Mouse (Mus musculus): ENCODE measurements at regions not wholly inside any gene's neighbourhood (a gene's known extent, or its start where the extent isn't known, plus 50 kb on each side); places are given as distances from the start of the nearest gene placed in this dataset.

DNA sequence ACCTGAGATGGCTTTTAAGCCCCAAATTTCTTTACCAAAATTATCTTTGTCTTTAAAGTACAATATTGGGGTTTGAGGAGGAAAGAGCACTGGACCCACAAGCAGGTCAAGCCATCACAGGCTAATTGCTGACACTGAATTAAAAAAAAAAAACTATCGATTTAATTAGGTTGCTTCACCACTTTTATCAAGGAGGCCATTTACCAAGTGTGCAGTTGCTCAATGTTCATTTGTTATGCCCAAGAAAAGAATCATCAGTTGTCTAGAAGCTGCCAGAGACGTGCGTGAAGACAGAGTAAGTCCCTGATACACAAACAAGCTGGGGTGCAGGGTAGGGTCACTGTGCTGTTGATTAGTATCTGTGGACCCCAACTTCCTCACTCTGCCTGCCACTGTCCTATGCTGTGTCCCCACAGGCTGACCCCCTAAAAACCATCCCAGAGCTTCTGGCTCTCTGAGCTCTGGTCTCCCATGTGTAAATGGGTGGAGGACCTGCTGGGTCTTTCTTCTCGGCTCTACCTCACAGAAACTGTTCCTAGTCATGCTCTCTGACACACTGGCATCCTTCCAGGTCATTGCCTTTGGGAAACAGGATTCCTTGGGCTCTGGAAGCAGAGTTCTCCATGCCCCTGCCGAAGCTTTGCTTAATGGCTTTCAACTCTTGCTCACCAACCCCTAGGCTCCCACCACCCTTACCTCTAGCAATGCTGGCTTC lies 116.8 kb downstream of the Dyrk2 start:
- 87% methylated on average over 5 of the region's 5 CpGs for WGBS
- DNase-seq (ENCODE audit: low read depth in 1 of 2, low spot score in 2 of 2), result no peak

DNA sequence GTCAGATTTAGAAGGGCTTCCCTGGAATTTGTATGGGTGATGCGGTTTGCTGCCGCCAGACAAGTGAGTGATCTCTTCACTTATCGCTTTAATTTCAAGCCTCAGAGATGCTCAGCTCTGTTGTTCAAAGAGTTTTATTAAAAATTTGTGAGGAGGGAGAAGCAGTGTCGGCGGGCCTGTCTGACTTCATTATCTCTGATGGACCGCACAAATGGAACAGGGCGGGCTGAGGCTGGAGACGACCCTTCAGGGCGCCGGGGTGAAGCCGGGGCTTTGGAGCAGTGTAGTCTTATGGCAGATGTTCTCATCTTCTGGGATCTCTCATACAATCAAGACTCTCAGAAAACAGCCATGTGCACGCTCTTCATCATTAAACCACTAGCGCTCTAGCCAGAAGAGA lies 115.2 kb downstream of the Dyrk2 start:
- WGBS, result 97% methylated on average over 13 of the region's 13 CpGs
- TF ChIP-seq POLR2A (IDR thresholded peaks at IDR 0.05; ENCODE audit: low read depth, low read length) (no peak), CTCF (IDR thresholded peaks at IDR 0.05; ENCODE audit: extremely low read depth, insufficient read depth, insufficient read length, insufficient replicate concordance) (no peak)
- no peak for DNase-seq (ENCODE audit: low read depth in 1 of 2, low spot score in 2 of 2)

More for the DNA sequence above, 116.8 kb downstream of the Dyrk2 start:
- Histone ChIP-seq H3K4me3 (ENCODE audit: extremely low read depth, insufficient read depth, insufficient read length) (no peak overlapping the region), H3K27me3 (ENCODE audit: control insufficient read depth, insufficient read depth, low read length) (no peaks in the 10 kb centered on the region), H3K4me1 (ENCODE audit: control insufficient read depth, insufficient read depth, insufficient read length) (peaks cover 2% of the 10 kb centered on the region; the same call in 1 of the 2 replicates), H3K27ac (ENCODE audit: insufficient read depth, low read length) (no peak overlapping the region), H3K36me3 (ENCODE audit: control insufficient read depth, insufficient read depth, low read length) (no peaks in the 10 kb centered on the region)
- TF ChIP-seq CTCF (IDR thresholded peaks at IDR 0.05; ENCODE audit: extremely low read depth, insufficient read depth, insufficient read length, insufficient replicate concordance) (no peak), POLR2A (IDR thresholded peaks at IDR 0.05; ENCODE audit: low read depth, low read length) (no peak)

DNA sequence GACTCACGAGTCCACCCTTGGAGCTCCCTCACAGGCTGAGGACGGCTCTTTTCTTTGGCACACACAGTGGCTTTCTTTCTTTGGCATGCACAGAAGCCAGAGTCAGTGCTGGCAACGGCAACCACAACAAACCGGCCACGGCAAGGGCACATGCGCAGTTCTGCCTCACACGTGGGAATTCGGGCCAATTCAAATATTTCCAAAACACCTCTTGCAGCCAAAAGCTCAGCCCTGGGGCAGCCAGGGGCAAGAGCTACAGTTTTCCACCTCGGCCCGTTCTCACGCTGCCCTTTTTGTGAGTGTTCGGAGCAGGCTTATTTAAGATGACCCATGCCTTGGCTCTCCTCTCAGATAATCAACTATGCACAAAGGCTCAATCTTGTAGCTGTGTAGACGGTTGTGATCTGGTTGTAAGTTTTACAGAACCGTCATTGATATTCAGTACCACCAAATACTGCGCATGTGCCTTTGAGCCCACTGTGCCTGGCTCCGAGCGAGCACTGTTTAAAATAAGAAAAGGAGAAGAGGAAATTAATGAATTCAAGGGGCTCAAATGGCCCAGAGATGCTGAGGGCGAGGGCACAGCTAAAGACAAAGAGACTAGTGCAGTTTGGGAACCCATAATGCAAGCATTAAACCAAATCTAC lies 111.1 kb downstream of the Dyrk2 start:
- DNase-seq (ENCODE audit: low read depth in 1 of 2, low spot score in 2 of 2), result no peak

More for the DNA sequence above, 115.2 kb downstream of the Dyrk2 start:
- Histone ChIP-seq H3K27ac (ENCODE audit: insufficient read depth, low read length) (no peak overlapping the region), H3K4me3 (ENCODE audit: extremely low read depth, insufficient read depth, insufficient read length) (no peak overlapping the region), H3K4me1 (ENCODE audit: control insufficient read depth, insufficient read depth, insufficient read length) (peaks cover 2% of the 10 kb centered on the region; the same call in 1 of the 2 replicates), H3K36me3 (ENCODE audit: control insufficient read depth, insufficient read depth, low read length) (no peaks in the 10 kb centered on the region), H3K27me3 (ENCODE audit: control insufficient read depth, insufficient read depth, low read length) (no peaks in the 10 kb centered on the region)

DNA sequence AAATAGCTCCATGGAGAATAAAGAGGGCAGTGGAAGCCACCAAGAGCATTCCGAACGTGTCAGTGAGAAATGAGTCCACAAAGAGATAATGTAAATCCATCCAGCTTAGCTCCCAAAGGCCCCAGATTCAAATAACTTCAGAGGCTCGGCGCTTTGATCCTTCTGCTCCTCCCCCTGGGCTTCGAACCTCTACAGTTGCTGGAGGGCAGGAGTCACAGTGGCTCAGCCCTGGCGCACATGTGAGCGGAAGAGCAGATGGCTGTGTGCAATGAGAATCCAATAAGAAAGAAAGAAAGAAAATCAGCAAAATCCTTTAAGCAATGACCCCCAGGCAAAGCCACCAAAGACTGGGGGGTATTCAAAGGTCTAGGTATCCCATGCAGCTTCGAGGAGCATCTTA lies 109.6 kb downstream of the Dyrk2 start:
- Histone ChIP-seq H3K27ac (ENCODE audit: insufficient read depth, low read length) (no peak overlapping the region), H3K4me1 (ENCODE audit: control insufficient read depth, insufficient read depth, insufficient read length) (peaks cover 2% of the 10 kb centered on the region; the same call in 1 of the 2 replicates), H3K4me3 (ENCODE audit: extremely low read depth, insufficient read depth, insufficient read length) (no peak overlapping the region), H3K27me3 (ENCODE audit: control insufficient read depth, insufficient read depth, low read length) (no peaks in the 10 kb centered on the region), H3K36me3 (ENCODE audit: control insufficient read depth, insufficient read depth, low read length) (no peaks in the 10 kb centered on the region)
- TF ChIP-seq CTCF (IDR thresholded peaks at IDR 0.05; ENCODE audit: extremely low read depth, insufficient read depth, insufficient read length, insufficient replicate concordance) (no peak), POLR2A (IDR thresholded peaks at IDR 0.05; ENCODE audit: low read depth, low read length) (no peak)
- DNase-seq (ENCODE audit: low read depth in 1 of 2, low spot score in 2 of 2), result no peak
- 94% methylated on average over 8 of the region's 8 CpGs for WGBS

More for the DNA sequence above, 111.1 kb downstream of the Dyrk2 start:
- WGBS, result 79% methylated on average over 18 of the region's 18 CpGs
- TF ChIP-seq POLR2A (IDR thresholded peaks at IDR 0.05; ENCODE audit: low read depth, low read length), result no peak
- TF ChIP-seq CTCF (IDR thresholded peaks at IDR 0.05; ENCODE audit: extremely low read depth, insufficient read depth, insufficient read length, insufficient replicate concordance), result no peak
- Histone ChIP-seq H3K27ac (ENCODE audit: insufficient read depth, low read length) (no peak overlapping the region), H3K4me3 (ENCODE audit: extremely low read depth, insufficient read depth, insufficient read length) (no peak overlapping the region), H3K36me3 (ENCODE audit: control insufficient read depth, insufficient read depth, low read length) (no peaks in the 10 kb centered on the region), H3K4me1 (ENCODE audit: control insufficient read depth, insufficient read depth, insufficient read length) (no peaks in the 10 kb centered on the region), H3K27me3 (ENCODE audit: control insufficient read depth, insufficient read depth, low read length) (no peaks in the 10 kb centered on the region)

DNA sequence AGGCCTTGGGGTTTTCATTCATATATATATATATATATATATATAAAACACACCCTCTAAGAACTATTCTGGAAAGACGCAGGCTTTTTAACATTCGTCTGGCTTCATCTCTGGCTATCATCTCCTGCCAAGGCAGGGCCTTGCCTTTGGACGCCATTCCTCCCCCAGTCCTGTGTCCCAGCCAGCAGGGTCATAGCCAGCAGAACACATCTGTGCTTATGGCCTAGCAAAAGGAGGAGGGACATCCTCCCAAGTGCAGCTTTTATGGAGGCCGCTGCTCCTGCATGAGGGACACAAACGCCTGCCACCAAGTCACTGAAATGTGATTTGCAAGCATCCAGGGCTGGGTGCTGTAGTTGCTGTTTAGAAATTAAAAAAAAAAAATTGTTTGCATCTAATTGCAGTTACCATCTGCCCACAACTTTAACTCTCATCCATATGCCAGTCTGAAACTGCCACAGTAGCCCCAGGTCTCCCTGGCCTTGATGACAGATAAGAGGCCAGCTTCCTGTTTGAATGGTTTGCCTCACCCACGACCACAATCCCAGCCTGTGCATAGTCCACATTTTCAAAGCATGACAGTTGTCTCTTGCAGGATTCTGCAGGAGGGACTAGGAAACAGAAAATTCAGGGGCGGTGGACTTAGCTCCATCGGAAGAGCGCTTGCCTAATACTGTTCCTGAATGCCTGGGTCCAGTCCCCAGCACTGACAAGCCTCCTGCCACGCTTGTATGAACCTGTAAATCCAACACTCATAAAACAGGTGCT lies 108.7 kb downstream of the Dyrk2 start:
- no peak for DNase-seq (ENCODE audit: low read depth in 1 of 2, low spot score in 2 of 2)
- no peaks in the 10 kb centered on the region for H3K27me3 ChIP-seq (ENCODE audit: control insufficient read depth, insufficient read depth, low read length)
- H3K27ac ChIP-seq (ENCODE audit: insufficient read depth, low read length), result no peak overlapping the region
- no peak for TF ChIP-seq CTCF (IDR thresholded peaks at IDR 0.05; ENCODE audit: extremely low read depth, insufficient read depth, insufficient read length, insufficient replicate concordance)
- no peak for TF ChIP-seq POLR2A (IDR thresholded peaks at IDR 0.05; ENCODE audit: low read depth, low read length)
- H3K36me3 ChIP-seq (ENCODE audit: control insufficient read depth, insufficient read depth, low read length), result no peaks in the 10 kb centered on the region
- peaks cover 6% of the 10 kb centered on the region; the same call in 1 of the 2 replicates for H3K4me1 ChIP-seq (ENCODE audit: control insufficient read depth, insufficient read depth, insufficient read length)
- no peak overlapping the region for H3K4me3 ChIP-seq (ENCODE audit: extremely low read depth, insufficient read depth, insufficient read length)
- 70% methylated on average over 10 of the region's 10 CpGs for WGBS

DNA sequence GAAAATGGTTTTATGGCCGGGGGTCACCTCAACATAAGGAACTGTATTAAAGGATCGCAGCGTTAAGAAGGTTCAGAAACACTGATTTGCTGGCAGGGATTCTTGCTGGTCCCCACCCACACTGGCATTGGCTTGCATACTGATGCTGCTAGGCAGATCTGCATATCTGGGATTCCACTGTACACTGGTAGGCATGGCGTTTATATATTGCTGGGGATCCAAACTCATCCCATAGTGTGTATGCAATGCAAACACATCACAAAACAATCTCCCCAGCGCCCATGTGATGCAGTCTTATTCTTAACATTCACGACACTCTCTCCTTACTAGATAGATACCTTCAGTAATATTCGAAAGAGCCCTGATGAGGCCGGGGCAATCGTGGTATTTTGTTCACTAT lies 105.0 kb downstream of the Dyrk2 start:
- H3K36me3 ChIP-seq (ENCODE audit: control insufficient read depth, insufficient read depth, low read length), result no peaks in the 10 kb centered on the region
- WGBS, result 87% methylated on average over 9 of the region's 9 CpGs
- DNase-seq (ENCODE audit: low read depth in 1 of 2, low spot score in 2 of 2), result no peak
- H3K4me3 ChIP-seq (ENCODE audit: extremely low read depth, insufficient read depth, insufficient read length), result no peak overlapping the region
- H3K27me3 ChIP-seq (ENCODE audit: control insufficient read depth, insufficient read depth, low read length), result no peaks in the 10 kb centered on the region
- peaks cover 9% of the 10 kb centered on the region; the same call in 1 of the 2 replicates for H3K4me1 ChIP-seq (ENCODE audit: control insufficient read depth, insufficient read depth, insufficient read length)
- H3K27ac ChIP-seq (ENCODE audit: insufficient read depth, low read length), result no peak overlapping the region
- no peak for TF ChIP-seq POLR2A (IDR thresholded peaks at IDR 0.05; ENCODE audit: low read depth, low read length)
- TF ChIP-seq CTCF (IDR thresholded peaks at IDR 0.05; ENCODE audit: extremely low read depth, insufficient read depth, insufficient read length, insufficient replicate concordance), result no peak
